Mouse (Mus musculus): Measurements from ENCODE around the gene Camk1d. TPM values are rescaled to one million over a fixed set of nuclear protein-coding genes. Genes with fewer than 3 reads are reported as not detected.

The Camk1d gene
- total RNA-seq, 1 experiment, result 12.5 TPM

- no peak for TF ChIP-seq ZNF384 (IDR thresholded peaks at IDR 0.05; ENCODE audit: low read depth, low read length)
- no peaks in the 10 kb centered on the region for H3K9me3 ChIP-seq (ENCODE audit: control insufficient read depth, insufficient read depth, low read depth, low read length)
- no peak overlapping the region for H3K4me3 ChIP-seq (ENCODE audit: insufficient read depth in 1 of 2, low read depth in 1 of 2, low read length in 2 of 2, poor library complexity in 1 of 2, severe bottlenecking in 1 of 2)
- no peak overlapping the region for H3K9ac ChIP-seq (ENCODE audit: insufficient read depth, low read depth, low read length, poor library complexity, severe bottlenecking)
- H3K36me3 ChIP-seq (ENCODE audit: control insufficient read depth, insufficient read depth, low read length, poor library complexity, severe bottlenecking), result peaks cover 6% of the 10 kb centered on the region; the same call in 1 of the 2 replicates
- peaks cover 0 to 7% of the 10 kb centered on the region in 2 experiments; a peak in 2 of 4 replicates for H3K4me1 ChIP-seq (ENCODE audit: control insufficient read depth in 2 of 2, insufficient read depth in 2 of 2, low read length in 2 of 2, poor library complexity in 1 of 2)
- no peak for DNase-seq (ENCODE audit: low read depth, low spot score)
- no peak overlapping the region for H3K27ac ChIP-seq (ENCODE audit: insufficient read depth, low read depth, low read length, poor library complexity, severe bottlenecking)
- in situ Hi-C loops (cut with MboI; ENCODE audit: low sequenced_read_pairs in 2 of 2, unreplicated experiment in 2 of 2), result no loop called here
Observed at GRCm38 (mm10) chr2:5646322-5646721, 68.0 kb downstream of the Camk1d start.

GRCm38 (mm10) chr2:5645584-5645983 is 68.7 kb downstream of the Camk1d start:
- TF ChIP-seq ZC3H11A (IDR thresholded peaks at IDR 0.05; ENCODE audit: borderline replicate concordance, low read depth, low read length), result no peak
- no peak for TF ChIP-seq HCFC1 (IDR thresholded peaks at IDR 0.05; ENCODE audit: borderline replicate concordance, insufficient read depth, low read length)
- TF ChIP-seq MAFK (IDR thresholded peaks at IDR 0.05; ENCODE audit: insufficient read depth, low read depth, low read length), result no peak
- no peak for TF ChIP-seq ZNF384 (IDR thresholded peaks at IDR 0.05; ENCODE audit: low read depth, low read length)
- no peak for TF ChIP-seq CHD2 (IDR thresholded peaks at IDR 0.05; ENCODE audit: low read depth, low read length)
- in situ Hi-C loops (cut with MboI; ENCODE audit: low sequenced_read_pairs in 2 of 2, unreplicated experiment in 2 of 2), result no loop called here
- H3K36me3 ChIP-seq (ENCODE audit: control insufficient read depth, insufficient read depth, low read length, poor library complexity, severe bottlenecking), result peaks cover 6% of the 10 kb centered on the region; the same call in 1 of the 2 replicates

GRCm38 (mm10) chr2:5643937-5644336 is 70.4 kb downstream of the Camk1d start:
- H3K4me1 ChIP-seq (ENCODE audit: control insufficient read depth in 2 of 2, insufficient read depth in 2 of 2, low read length in 2 of 2, poor library complexity in 1 of 2), result peaks cover 11 to 18% of the 10 kb centered on the region in 2 experiments; a peak in 3 of 4 replicates
- H3K36me3 ChIP-seq (ENCODE audit: control insufficient read depth, insufficient read depth, low read length, poor library complexity, severe bottlenecking), result peaks cover 6% of the 10 kb centered on the region; the same call in 1 of the 2 replicates
- no peak overlapping the region for H3K27ac ChIP-seq (ENCODE audit: insufficient read depth, low read depth, low read length, poor library complexity, severe bottlenecking)
- DNase-seq (ENCODE audit: low read depth, low spot score), result no peak
- H3K4me3 ChIP-seq (ENCODE audit: insufficient read depth in 1 of 2, low read depth in 1 of 2, low read length in 2 of 2, poor library complexity in 1 of 2, severe bottlenecking in 1 of 2), result no peak overlapping the region
- H3K9ac ChIP-seq (ENCODE audit: insufficient read depth, low read depth, low read length, poor library complexity, severe bottlenecking), result no peak overlapping the region
- no peak for TF ChIP-seq ZC3H11A (IDR thresholded peaks at IDR 0.05; ENCODE audit: borderline replicate concordance, low read depth, low read length)
- in situ Hi-C loops (cut with MboI; ENCODE audit: low sequenced_read_pairs in 2 of 2, unreplicated experiment in 2 of 2), result no loop called here
- H3K9me3 ChIP-seq (ENCODE audit: control insufficient read depth, insufficient read depth, low read depth, low read length), result no peaks in the 10 kb centered on the region

More at GRCm38 (mm10) chr2:5645584-5645983, 68.7 kb downstream of the Camk1d start:
- Histone ChIP-seq H3K9ac (ENCODE audit: insufficient read depth, low read depth, low read length, poor library complexity, severe bottlenecking) (no peak overlapping the region), H3K4me1 (ENCODE audit: control insufficient read depth in 2 of 2, insufficient read depth in 2 of 2, low read length in 2 of 2, poor library complexity in 1 of 2) (peaks cover 3 to 9% of the 10 kb centered on the region in 2 experiments; a peak in 2 of 4 replicates), H3K27ac (ENCODE audit: insufficient read depth, low read depth, low read length, poor library complexity, severe bottlenecking) (no peak overlapping the region), H3K9me3 (ENCODE audit: control insufficient read depth, insufficient read depth, low read depth, low read length) (no peaks in the 10 kb centered on the region), H3K4me3 (ENCODE audit: insufficient read depth in 1 of 2, low read depth in 1 of 2, low read length in 2 of 2, poor library complexity in 1 of 2, severe bottlenecking in 1 of 2) (no peak overlapping the region)
- DNase-seq (ENCODE audit: low read depth, low spot score), result no peak

- H3K36me3 ChIP-seq (ENCODE audit: control insufficient read depth, insufficient read depth, low read length, poor library complexity, severe bottlenecking), result peaks cover 6% of the 10 kb centered on the region; the same call in 1 of the 2 replicates
- no peak for TF ChIP-seq ZNF384 (IDR thresholded peaks at IDR 0.05; ENCODE audit: low read depth, low read length)
- no peaks in the 10 kb centered on the region for H3K9me3 ChIP-seq (ENCODE audit: control insufficient read depth, insufficient read depth, low read depth, low read length)
- in situ Hi-C loops (cut with MboI; ENCODE audit: low sequenced_read_pairs in 2 of 2, unreplicated experiment in 2 of 2), result no loop called here
- DNase-seq (ENCODE audit: low read depth, low spot score), result no peak
- no peak overlapping the region for H3K9ac ChIP-seq (ENCODE audit: insufficient read depth, low read depth, low read length, poor library complexity, severe bottlenecking)
- peaks cover 11 to 18% of the 10 kb centered on the region in 2 experiments; a peak in 3 of 4 replicates for H3K4me1 ChIP-seq (ENCODE audit: control insufficient read depth in 2 of 2, insufficient read depth in 2 of 2, low read length in 2 of 2, poor library complexity in 1 of 2)
- H3K27ac ChIP-seq (ENCODE audit: insufficient read depth, low read depth, low read length, poor library complexity, severe bottlenecking), result no peak overlapping the region
- no peak overlapping the region for H3K4me3 ChIP-seq (ENCODE audit: insufficient read depth in 1 of 2, low read depth in 1 of 2, low read length in 2 of 2, poor library complexity in 1 of 2, severe bottlenecking in 1 of 2)
Observed at GRCm38 (mm10) chr2:5643226-5643625, 71.1 kb downstream of the Camk1d start.

GRCm38 (mm10) chr2:5642624-5643023 is 71.7 kb downstream of the Camk1d start:
- no peak for TF ChIP-seq MAFK (IDR thresholded peaks at IDR 0.05; ENCODE audit: insufficient read depth, low read depth, low read length)
- no peak for TF ChIP-seq CHD2 (IDR thresholded peaks at IDR 0.05; ENCODE audit: low read depth, low read length)
- TF ChIP-seq ZC3H11A (IDR thresholded peaks at IDR 0.05; ENCODE audit: borderline replicate concordance, low read depth, low read length), result no peak
- no peak for TF ChIP-seq HCFC1 (IDR thresholded peaks at IDR 0.05; ENCODE audit: borderline replicate concordance, insufficient read depth, low read length)
- no peak for TF ChIP-seq ZNF384 (IDR thresholded peaks at IDR 0.05; ENCODE audit: low read depth, low read length)
- Histone ChIP-seq H3K9ac (ENCODE audit: insufficient read depth, low read depth, low read length, poor library complexity, severe bottlenecking) (no peak overlapping the region), H3K9me3 (ENCODE audit: control insufficient read depth, insufficient read depth, low read depth, low read length) (no peaks in the 10 kb centered on the region), H3K4me1 (ENCODE audit: control insufficient read depth in 2 of 2, insufficient read depth in 2 of 2, low read length in 2 of 2, poor library complexity in 1 of 2) (peaks cover 11 to 18% of the 10 kb centered on the region in 2 experiments; a peak in 3 of 4 replicates), H3K36me3 (ENCODE audit: control insufficient read depth, insufficient read depth, low read length, poor library complexity, severe bottlenecking) (peaks cover 6% of the 10 kb centered on the region; the same call in 1 of the 2 replicates), H3K27ac (ENCODE audit: insufficient read depth, low read depth, low read length, poor library complexity, severe bottlenecking) (peak overlapping the region; percentile 24; the same call in 1 of the 2 replicates), H3K4me3 (ENCODE audit: insufficient read depth in 1 of 2, low read depth in 1 of 2, low read length in 2 of 2, poor library complexity in 1 of 2, severe bottlenecking in 1 of 2) (no peak overlapping the region)
- in situ Hi-C loops (cut with MboI; ENCODE audit: low sequenced_read_pairs in 2 of 2, unreplicated experiment in 2 of 2), result no loop called here
- no peak for DNase-seq (ENCODE audit: low read depth, low spot score)
